Mouse (Mus musculus) bone marrow macrophage, adult 2 months (primary cell): ENCODE results near the gene Rin2.

Source experiments
- CTCF ChIP-seq: IDR thresholded peaks from 2 replicates; pipeline ENCODE4 v1.5.1; 2012; ENCODE audit warnings: low read depth, mild to moderate bottlenecking, low read length, moderate library complexity
- POLR2A ChIP-seq: IDR thresholded peaks from 2 replicates; pipeline ENCODE4 v1.6.1; 2012; ENCODE audit warnings: mild to moderate bottlenecking, low read depth, low read length, borderline replicate concordance

- TF ChIP-seq POLR2A (no peak), CTCF (no peak)
Measured at GRCm38 (mm10) chr2:145740729-145741128, 65.7 kb downstream of the Rin2 start.
